Mouse (Mus musculus) gastrocnemius, postnatal 4 days (tissue): ENCODE results near the gene Usp7. TPM values are rescaled to one million over a fixed set of nuclear protein-coding genes. Genes with fewer than 3 reads are reported as not detected.

Experiments used
- DNase-seq, 2 experiments: peaks; one replicate each; pipeline ENCODE4 v3.0.0; 2021 to 2022; ENCODE audit warnings: low spot score in 2 of 2, mixed read lengths in 2 of 2
- total RNA-seq, 2 experiments: library from RNA; stranded (reverse); gene quantifications; 2 replicates each; pipeline ENCODE4 v1.2.3; 2021

Gene Usp7
- total RNA-seq, 2 experiments from 2014 or later: 76.9 to 89.0 TPM

DNA sequence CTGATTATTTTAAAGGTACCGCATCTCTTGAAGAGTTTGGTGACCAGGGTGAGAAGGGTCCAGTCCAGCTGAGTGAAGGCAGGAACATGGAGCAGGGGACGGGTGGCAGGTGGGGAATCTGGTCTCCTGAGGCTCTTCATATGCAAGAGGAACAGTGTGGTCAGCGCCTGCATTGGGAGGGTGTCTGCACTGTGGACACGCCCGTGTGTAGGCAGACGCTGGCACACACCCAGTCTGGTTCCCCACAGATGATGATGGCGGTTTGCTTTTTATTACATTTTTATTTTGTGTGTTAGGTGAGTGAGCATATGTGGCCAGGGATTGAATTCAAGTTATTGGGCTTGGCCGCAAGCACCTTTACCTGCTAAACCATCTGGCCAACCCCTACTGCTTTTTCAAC, 116.5 kb downstream of the Usp7 start:
- no peak for DNase-seq

GRCm38 (mm10) chr16:8674165-8674564, 117.9 kb downstream of the Usp7 start:
- DNase-seq: no peak

GRCm38 (mm10) chr16:8673343-8673742, 118.8 kb downstream of the Usp7 start:
- DNase-seq: no peak

DNA sequence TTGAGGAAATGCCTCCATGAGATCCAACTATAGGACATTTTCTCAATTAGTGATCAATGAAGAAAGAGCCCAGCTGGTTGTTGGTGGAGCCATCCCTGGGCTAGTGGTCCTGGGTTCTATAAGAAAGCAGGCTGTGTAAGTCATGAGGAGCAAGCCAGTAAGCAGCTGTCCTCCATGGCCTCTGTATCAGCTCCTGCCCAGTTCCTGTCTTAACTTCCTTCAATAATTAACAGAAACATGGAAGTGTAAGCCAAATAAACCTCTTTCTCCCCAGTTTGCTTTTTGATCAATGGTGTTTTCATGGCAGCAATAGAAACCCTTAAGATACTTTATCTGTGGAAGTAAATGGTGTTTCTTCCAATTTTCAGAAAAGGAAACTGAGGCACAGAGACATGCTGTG, 119.3 kb downstream of the Usp7 start:
- DNase-seq: no peak

DNA sequence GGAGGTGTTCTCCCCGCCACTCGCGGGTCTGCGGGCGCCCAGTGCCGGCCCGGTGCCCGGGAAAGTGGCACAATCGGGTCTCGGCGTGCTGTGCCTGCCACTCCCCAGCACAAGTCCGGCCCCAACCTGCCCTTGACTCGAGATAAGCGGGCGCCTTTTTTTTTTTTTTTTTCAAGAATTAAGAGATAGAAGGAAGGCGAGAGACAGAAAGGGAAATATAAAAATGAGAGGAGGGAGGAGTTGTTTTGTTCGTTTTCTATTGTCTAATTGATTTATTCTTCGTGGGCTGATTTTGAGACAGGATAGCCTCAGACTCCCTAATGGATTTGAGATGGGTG, 119.8 kb downstream of the Usp7 start:
- no peak for DNase-seq

- DNase-seq: peak; percentile 91 to 95
Observed at GRCm38 (mm10) chr16:8671551-8672349, 120.4 kb downstream of the Usp7 start, which contains the start of gene Carhsp1. Gene Carhsp1, minus strand, starts transcription at chr16:8672155.

- no peak for DNase-seq
Observed at GRCm38 (mm10) chr16:8670041-8671035, 121.8 kb downstream of the Usp7 start.

- no peak for DNase-seq
Observed at GRCm38 (mm10) chr16:8669432-8669831, 122.7 kb downstream of the Usp7 start.

GRCm38 (mm10) chr16:8668386-8668785, 123.7 kb downstream of the Usp7 start:
- DNase-seq: no peak

DNA sequence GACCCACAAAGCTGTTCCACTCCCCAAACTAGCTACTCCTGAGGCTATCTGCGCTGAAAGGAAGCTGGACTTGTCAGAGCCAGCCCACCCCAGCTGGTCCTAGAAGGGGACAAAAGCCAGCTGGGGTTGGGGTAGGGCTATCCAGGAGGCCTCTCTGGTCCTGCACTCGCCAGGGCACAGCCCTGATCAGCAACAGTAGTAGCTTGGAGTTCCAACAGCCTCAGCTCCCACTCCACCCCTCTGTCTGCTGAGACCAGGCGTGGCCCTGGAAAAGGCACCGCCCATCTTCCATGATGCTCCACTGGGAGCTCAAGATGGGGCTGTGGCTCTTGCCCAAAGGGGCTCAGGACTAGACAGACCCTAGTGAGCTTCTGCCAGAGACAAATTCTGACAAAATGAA, 124.3 kb downstream of the Usp7 start:
- no peak for DNase-seq

DNA sequence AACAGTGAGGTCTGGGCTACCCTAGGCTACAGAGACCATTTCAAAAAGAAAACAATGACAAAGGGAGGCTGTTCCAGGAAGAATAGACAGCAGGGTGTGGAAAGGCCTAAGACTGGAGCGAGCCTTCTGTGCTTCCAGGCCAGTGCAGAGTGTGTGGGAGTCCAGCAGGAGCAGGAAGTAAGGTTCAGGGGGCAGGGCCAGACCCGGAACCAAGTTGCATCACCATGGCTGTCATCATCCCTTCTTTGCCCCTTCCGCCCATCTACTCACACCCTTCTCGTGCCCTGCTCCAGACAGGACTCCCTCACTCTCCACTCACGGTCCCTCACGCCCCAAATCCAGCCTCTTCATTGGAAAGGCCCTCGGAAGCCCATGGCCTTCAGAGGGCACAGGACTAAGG, 124.8 kb downstream of the Usp7 start:
- DNase-seq: no peak

GRCm38 (mm10) chr16:8666452-8666851, 125.7 kb downstream of the Usp7 start:
- DNase-seq: no peak

- DNase-seq: no peak
Observed at GRCm38 (mm10) chr16:8665367-8665766, 126.7 kb downstream of the Usp7 start.

DNA sequence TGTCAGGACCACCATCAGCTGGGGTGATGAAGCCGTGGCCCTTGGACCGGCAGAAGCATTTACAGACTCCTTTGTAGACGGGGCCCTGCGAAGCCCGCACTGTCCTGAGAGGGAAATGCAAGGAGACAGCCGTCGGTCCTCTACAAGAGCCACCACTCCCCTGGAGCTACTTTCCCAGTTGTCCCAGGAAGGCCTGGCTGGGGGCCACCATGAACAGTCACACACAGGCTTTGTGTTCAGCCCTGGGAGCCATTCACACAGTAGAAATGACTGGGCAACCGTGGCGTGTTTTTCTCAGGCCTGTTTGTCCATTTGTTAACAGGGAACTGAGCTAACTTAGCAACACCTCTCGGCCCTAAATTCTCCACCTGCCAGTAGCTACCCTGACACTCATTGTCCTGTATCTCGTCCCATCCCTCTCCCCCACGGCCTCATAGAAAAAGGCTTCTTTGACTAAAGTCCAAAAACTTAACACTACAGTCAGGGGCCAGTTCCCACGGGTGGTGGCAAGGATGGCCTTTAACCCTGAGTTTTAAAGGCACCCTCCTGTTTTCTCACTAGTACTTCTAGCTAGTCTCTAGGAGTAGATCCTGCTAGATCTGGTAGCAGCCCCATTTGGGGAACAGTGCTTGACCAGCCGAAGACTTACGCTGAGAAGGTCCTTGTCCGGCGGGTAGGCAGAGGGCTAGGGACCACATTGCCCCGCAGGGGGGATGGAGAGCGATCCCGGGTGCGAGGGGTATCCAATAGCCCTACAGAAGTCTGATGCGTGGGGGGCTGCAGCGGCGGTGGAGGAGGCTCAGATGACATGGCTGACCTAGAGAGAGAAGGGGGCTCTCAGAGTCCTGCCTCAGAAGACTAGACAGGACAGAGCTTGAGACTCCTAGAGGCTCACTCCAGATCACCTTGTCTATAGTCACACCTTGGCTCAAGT, 128.2 kb downstream of the Usp7 start:
- no peak for DNase-seq

DNA sequence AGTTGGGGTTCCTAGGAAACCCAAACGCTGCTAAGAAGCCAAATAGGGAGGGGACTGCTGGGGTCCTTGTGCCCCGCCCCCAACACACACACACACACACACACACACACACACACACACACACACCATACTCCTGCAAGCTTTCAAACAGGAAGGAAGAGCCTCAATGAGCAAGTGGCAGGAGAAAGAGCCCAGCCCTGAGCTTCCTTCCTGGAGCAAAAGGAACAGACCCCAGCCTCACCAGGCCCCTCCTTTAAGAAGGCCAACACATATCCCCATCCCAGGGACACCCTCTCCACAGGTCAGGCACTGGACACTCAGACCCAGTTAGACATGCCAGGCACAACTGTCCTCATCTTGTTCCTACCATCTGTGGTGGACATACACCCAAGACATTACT, 129.1 kb downstream of the Usp7 start:
- no peak for DNase-seq

- DNase-seq: no peak
Observed at GRCm38 (mm10) chr16:8658764-8659163, 133.3 kb downstream of the Usp7 start.

DNA sequence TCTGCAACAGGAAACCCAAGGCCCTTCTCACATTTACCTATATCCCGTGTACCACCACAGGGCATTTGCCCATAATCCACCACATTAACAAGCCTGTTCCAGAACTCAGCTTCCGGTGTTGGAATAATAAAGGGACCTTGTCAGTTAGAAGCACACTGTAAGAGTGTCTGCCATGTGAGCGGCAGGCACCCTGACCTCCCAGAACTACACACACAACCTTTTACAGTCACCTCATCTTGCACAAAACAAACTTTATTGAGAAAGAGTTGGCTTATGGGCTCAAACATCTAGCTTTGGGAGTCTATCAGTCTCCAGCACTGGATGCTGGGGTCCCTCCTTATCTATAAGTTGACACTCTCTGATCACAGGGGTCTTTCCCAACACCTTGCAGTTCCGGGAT, 133.8 kb downstream of the Usp7 start:
- DNase-seq: no peak

- DNase-seq: no peak
Observed at GRCm38 (mm10) chr16:8656256-8656655, 135.9 kb downstream of the Usp7 start.

DNA sequence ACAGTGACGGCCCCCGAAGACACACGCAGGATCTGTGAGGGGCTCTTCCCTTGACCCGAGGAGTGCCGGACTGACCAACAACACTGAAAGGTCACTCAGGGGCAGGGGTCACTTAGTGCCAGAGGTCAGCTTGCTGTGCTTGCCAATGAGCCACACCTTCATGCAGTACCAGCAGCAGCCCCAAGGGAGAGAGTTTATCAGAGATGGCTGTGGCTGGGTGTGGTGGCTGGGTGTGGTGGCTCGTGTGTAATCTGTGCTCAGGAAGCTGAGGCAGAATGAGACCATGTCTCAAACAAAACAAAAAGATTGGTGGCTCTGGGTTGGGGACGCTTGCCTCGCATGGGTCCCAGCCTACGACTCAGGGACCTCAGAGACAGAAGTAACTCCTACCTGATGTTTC, 136.5 kb downstream of the Usp7 start:
- no peak for DNase-seq

DNA sequence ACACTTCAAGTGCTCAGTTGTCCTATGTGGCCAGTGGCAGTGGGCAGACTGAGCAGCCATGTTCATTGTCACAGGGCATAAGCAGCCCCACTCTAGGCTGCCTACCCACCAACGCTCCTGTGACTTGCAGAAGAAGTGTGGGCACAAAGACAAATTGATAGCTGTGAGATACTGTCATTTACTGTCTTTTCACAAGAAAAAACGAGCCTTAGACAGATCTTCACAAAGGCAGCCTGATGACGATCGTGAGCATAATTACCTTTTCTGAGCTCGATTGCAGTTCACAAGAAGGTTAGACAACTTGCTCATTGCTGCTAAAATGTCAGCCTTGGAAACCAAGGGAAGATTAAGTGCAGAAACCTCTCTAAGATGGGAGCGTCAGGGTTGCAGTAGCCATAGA, 137.0 kb downstream of the Usp7 start:
- DNase-seq: no peak

- no peak for DNase-seq
Observed at GRCm38 (mm10) chr16:8650007-8650406, 142.1 kb downstream of the Usp7 start.
